Mouse (Mus musculus): ENCODE measurements around the gene Cct8l1. TPM values are rescaled to one million over a fixed set of nuclear protein-coding genes. Genes with fewer than 3 reads are reported as not detected.

The Cct8l1 gene
- total RNA-seq (2021), result not detected

GRCm38 (mm10) chr5:25515767-25516166 is at the start of gene Cct8l1:
TSS of gene Cct8l1 (plus strand) at chr5:25516067.
- intact Hi-C loops (cut with DNase I), result no loop called here
- DNase-seq, result no peak

GRCm38 (mm10) chr5:25472070-25472469 is 43.8 kb upstream of the Cct8l1 start:
- intact Hi-C loops (cut with DNase I), result no loop called here
- DNase-seq, result peak; percentile 25 to 36

GRCm38 (mm10) chr5:25475789-25476188 is 40.1 kb upstream of the Cct8l1 start:
- intact Hi-C loops (cut with DNase I), result no loop called here
- no peak for DNase-seq

- intact Hi-C loops (cut with DNase I), result no loop called here
Measured at GRCm38 (mm10) chr5:25478863-25479262, 37.0 kb upstream of the Cct8l1 start.

GRCm38 (mm10) chr5:25496652-25497051 is 19.2 kb upstream of the Cct8l1 start:
- no peak for DNase-seq
- intact Hi-C loops (cut with DNase I), result loop anchor here (5.0 kb wide), 2 partner anchors 39 to 59 kb away; no protein-coding TSS in a partner anchor

More at GRCm38 (mm10) chr5:25478863-25479262, 37.0 kb upstream of the Cct8l1 start:
- DNase-seq, result no peak

- intact Hi-C loops (cut with DNase I), result loop anchor here (5.0 kb wide), 2 partner anchors 40 to 60 kb away; no protein-coding TSS in a partner anchor
- DNase-seq, result no peak
Measured at GRCm38 (mm10) chr5:25497369-25497719, 18.5 kb upstream of the Cct8l1 start.

GRCm38 (mm10) chr5:25497720-25498345 is 18.0 kb upstream of the Cct8l1 start:
- DNase-seq, result peak; percentile 73 to 75
- intact Hi-C loops (cut with DNase I), result loop anchor here (5.0 kb wide), 2 partner anchors 41 to 61 kb away; no protein-coding TSS in a partner anchor

GRCm38 (mm10) chr5:25498346-25498820 is 17.5 kb upstream of the Cct8l1 start, which contains the start of gene Kmt2c:
TSS of gene Kmt2c (minus strand) at chr5:25498783.
- peak; percentile 83 to 84 for DNase-seq
- intact Hi-C loops (cut with DNase I), result loop anchor here (5.0 kb wide), 2 partner anchors 41 to 61 kb away; no protein-coding TSS in a partner anchor

- intact Hi-C loops (cut with DNase I), result loop anchor here (1.0 to 5.0 kb wide), 3 partner anchors 30 to 62 kb away; no protein-coding TSS in a partner anchor
- peak; percentile 80 to 82 for DNase-seq
Measured at GRCm38 (mm10) chr5:25498821-25499422, 16.9 kb upstream of the Cct8l1 start.

- DNase-seq, result peak; percentile 98
Measured at GRCm38 (mm10) chr5:25499423-25500398, 16.2 kb upstream of the Cct8l1 start.

GRCm38 (mm10) chr5:25500686-25501085 is 15.2 kb upstream of the Cct8l1 start:
- intact Hi-C loops (cut with DNase I), result no loop called here
- DNase-seq, result no peak

More at GRCm38 (mm10) chr5:25499423-25500398, 16.2 kb upstream of the Cct8l1 start:
- intact Hi-C loops (cut with DNase I), result loop anchor here (1.0 to 5.0 kb wide), 3 partner anchors 30 to 62 kb away; no protein-coding TSS in a partner anchor

- no peak for DNase-seq
- intact Hi-C loops (cut with DNase I), result no loop called here
Measured at GRCm38 (mm10) chr5:25506041-25506440, 9.8 kb upstream of the Cct8l1 start.

- no peak for DNase-seq
- intact Hi-C loops (cut with DNase I), result no loop called here
Measured at GRCm38 (mm10) chr5:25516301-25516895, 531 bp downstream of the Cct8l1 start.

- intact Hi-C loops (cut with DNase I), result no loop called here
- DNase-seq, result no peak
Measured at GRCm38 (mm10) chr5:25517550-25517949, 1.7 kb downstream of the Cct8l1 start.

GRCm38 (mm10) chr5:25519820-25520219 is 4.0 kb downstream of the Cct8l1 start:
- DNase-seq, result no peak
- intact Hi-C loops (cut with DNase I), result no loop called here

GRCm38 (mm10) chr5:25521461-25521860 is 5.6 kb downstream of the Cct8l1 start:
- no peak for DNase-seq
- intact Hi-C loops (cut with DNase I), result no loop called here

GRCm38 (mm10) chr5:25526116-25526515 is 10.2 kb downstream of the Cct8l1 start:
- intact Hi-C loops (cut with DNase I), result loop anchor here (5.0 kb wide), 1 partner anchor 89 kb away; no protein-coding TSS in a partner anchor
- DNase-seq, result peak; percentile 38 to 39

GRCm38 (mm10) chr5:25526926-25527325 is 11.1 kb downstream of the Cct8l1 start:
- DNase-seq, result peak; percentile 46 to 52
- intact Hi-C loops (cut with DNase I), result loop anchor here (5.0 kb wide), 1 partner anchor 90 kb away; no protein-coding TSS in a partner anchor

GRCm38 (mm10) chr5:25527971-25528370 is 12.1 kb downstream of the Cct8l1 start:
- intact Hi-C loops (cut with DNase I), result loop anchor here (5.0 kb wide), 1 partner anchor 91 kb away; no protein-coding TSS in a partner anchor
- no peak for DNase-seq

All from heart, postnatal 10 days (tissue).